Mouse (Mus musculus) induced T-regulatory cell, adult 2 months (primary cell): ENCODE results near the gene Zfp1.

Experiments
- DNase-seq: peaks from one replicate; pipeline ENCODE4 v3.0.0-alpha.2; 2012; ENCODE audit warnings: low read depth

The Zfp1 gene

GRCm38 (mm10) chr8:111676237-111676636 lies 33.0 kb downstream of the Zfp1 start:
- DNase-seq, result peak; percentile 64

- peak; percentile 84 for DNase-seq
These were observed 34.9 kb downstream of the Zfp1 start for GRCm38 (mm10) chr8:111678111-111678510.

- DNase-seq, result no peak
These were observed 35.6 kb downstream of the Zfp1 start for GRCm38 (mm10) chr8:111678848-111679247.

- DNase-seq, result peak; percentile 17
These were observed 37.3 kb downstream of the Zfp1 start for GRCm38 (mm10) chr8:111680423-111681028.

- DNase-seq, result no peak
These were observed 38.0 kb downstream of the Zfp1 start for GRCm38 (mm10) chr8:111681153-111681552.

GRCm38 (mm10) chr8:111682521-111682920 lies 39.3 kb downstream of the Zfp1 start:
- peak; percentile 18 for DNase-seq

GRCm38 (mm10) chr8:111686881-111687280 lies 43.7 kb downstream of the Zfp1 start:
- no peak for DNase-seq

- DNase-seq, result no peak
These were observed 47.8 kb downstream of the Zfp1 start, which contains the start of gene Ctrb1 for GRCm38 (mm10) chr8:111690960-111691445. Ctrb1 (minus strand) TSS chr8:111691010.

GRCm38 (mm10) chr8:111693261-111693741 lies 50.1 kb downstream of the Zfp1 start:
- no peak for DNase-seq

- DNase-seq, result no peak
These were observed 52.2 kb downstream of the Zfp1 start for GRCm38 (mm10) chr8:111695441-111695840.

GRCm38 (mm10) chr8:111697655-111698054 lies 54.5 kb downstream of the Zfp1 start:
- DNase-seq, result no peak

- no peak for DNase-seq
These were observed 55.8 kb downstream of the Zfp1 start for GRCm38 (mm10) chr8:111699035-111699434.

- no peak for DNase-seq
These were observed 57.0 kb downstream of the Zfp1 start for GRCm38 (mm10) chr8:111700201-111700600.

GRCm38 (mm10) chr8:111700740-111701139 lies 57.5 kb downstream of the Zfp1 start:
- no peak for DNase-seq

- no peak for DNase-seq
These were observed 58.2 kb downstream of the Zfp1 start for GRCm38 (mm10) chr8:111701380-111701779.

GRCm38 (mm10) chr8:111704585-111704984 lies 61.4 kb downstream of the Zfp1 start:
- DNase-seq, result no peak

GRCm38 (mm10) chr8:111705222-111705621 lies 62.0 kb downstream of the Zfp1 start:
- no peak for DNase-seq

GRCm38 (mm10) chr8:111705699-111706098 lies 62.5 kb downstream of the Zfp1 start:
- no peak for DNase-seq

GRCm38 (mm10) chr8:111708265-111708664 lies 65.1 kb downstream of the Zfp1 start:
- no peak for DNase-seq

GRCm38 (mm10) chr8:111709223-111709622 lies 66.0 kb downstream of the Zfp1 start:
- DNase-seq, result no peak

- DNase-seq, result no peak
These were observed 67.7 kb downstream of the Zfp1 start for GRCm38 (mm10) chr8:111710777-111711485.

GRCm38 (mm10) chr8:111712135-111712534 lies 68.9 kb downstream of the Zfp1 start:
- DNase-seq, result no peak

GRCm38 (mm10) chr8:111712588-111712987 lies 69.4 kb downstream of the Zfp1 start:
- DNase-seq, result peak; percentile 77
